Mouse (Mus musculus) thymus, postnatal 36 days (tissue): ENCODE data around the gene Alk.
A peak's percentile ranks its signal among the peaks of the same experiment; 100 is the strongest.

Experiments
- DNase-seq, 2 experiments: peaks; one replicate each; pipeline ENCODE4 v3.0.0; 2022; ENCODE audit warnings: mixed read lengths in 2 of 2

Gene Alk

GRCm38 (mm10) chr17:72021733-72022669, 582.4 kb downstream of the Alk start:
- DNase-seq = no peak

GRCm38 (mm10) chr17:72017329-72017728, 587.1 kb downstream of the Alk start:
- no peak for DNase-seq

GRCm38 (mm10) chr17:72015253-72015652, 589.2 kb downstream of the Alk start:
- no peak for DNase-seq

- DNase-seq = no peak
Measured at GRCm38 (mm10) chr17:72012775-72013174, 591.7 kb downstream of the Alk start.

- no peak for DNase-seq
Measured at GRCm38 (mm10) chr17:72009836-72010235, 594.6 kb downstream of the Alk start.

GRCm38 (mm10) chr17:72008389-72008788, 596.0 kb downstream of the Alk start:
- DNase-seq = no peak

GRCm38 (mm10) chr17:72005365-72005764, 599.1 kb downstream of the Alk start:
- no peak for DNase-seq

- no peak for DNase-seq
Measured at GRCm38 (mm10) chr17:71999527-72000482, 604.6 kb downstream of the Alk start.

- DNase-seq = no peak
Measured at GRCm38 (mm10) chr17:71997680-71998079, 606.7 kb downstream of the Alk start.

GRCm38 (mm10) chr17:71995539-71995938, 608.9 kb downstream of the Alk start:
- DNase-seq = no peak

- DNase-seq = no peak
Measured at GRCm38 (mm10) chr17:71994144-71994543, 610.3 kb downstream of the Alk start.

GRCm38 (mm10) chr17:71993011-71993410, 611.4 kb downstream of the Alk start:
- no peak for DNase-seq

- DNase-seq = no peak
Measured at GRCm38 (mm10) chr17:71991260-71991659, 613.2 kb downstream of the Alk start.

- DNase-seq = no peak
Measured at GRCm38 (mm10) chr17:71990176-71990720, 614.2 kb downstream of the Alk start.

GRCm38 (mm10) chr17:71988736-71989569, 615.5 kb downstream of the Alk start:
- DNase-seq = no peak

GRCm38 (mm10) chr17:71986998-71987397, 617.4 kb downstream of the Alk start:
- peak in 1 of 2 experiments; percentile 11 for DNase-seq

GRCm38 (mm10) chr17:71986456-71986855, 618.0 kb downstream of the Alk start:
- DNase-seq = peak; percentile 41 to 55

- no peak for DNase-seq
Measured at GRCm38 (mm10) chr17:71981177-71981576, 623.2 kb downstream of the Alk start.

- DNase-seq = no peak
Measured at GRCm38 (mm10) chr17:71980518-71981145, 623.8 kb downstream of the Alk start.

- DNase-seq = no peak
Measured at GRCm38 (mm10) chr17:71979137-71979536, 625.3 kb downstream of the Alk start.

- no peak for DNase-seq
Measured at GRCm38 (mm10) chr17:71976661-71977060, 627.8 kb downstream of the Alk start.

GRCm38 (mm10) chr17:71973704-71974103, 630.7 kb downstream of the Alk start:
- DNase-seq = no peak
